Mouse (Mus musculus) E14TG2a.4 (cell line): ENCODE measurements around the gene Ift88.

ENCODE experiments used
- CTCF ChIP-seq: conservative IDR thresholded peaks from 2 replicates; pipeline ENCODE4 v1.5.1; 2014; ENCODE audit warnings: low read length
- NANOG ChIP-seq: IDR thresholded peaks from 2 replicates; pipeline ENCODE4 v1.6.1; 2014; ENCODE audit warnings: borderline replicate concordance, low read length, mixed read lengths

DNA sequence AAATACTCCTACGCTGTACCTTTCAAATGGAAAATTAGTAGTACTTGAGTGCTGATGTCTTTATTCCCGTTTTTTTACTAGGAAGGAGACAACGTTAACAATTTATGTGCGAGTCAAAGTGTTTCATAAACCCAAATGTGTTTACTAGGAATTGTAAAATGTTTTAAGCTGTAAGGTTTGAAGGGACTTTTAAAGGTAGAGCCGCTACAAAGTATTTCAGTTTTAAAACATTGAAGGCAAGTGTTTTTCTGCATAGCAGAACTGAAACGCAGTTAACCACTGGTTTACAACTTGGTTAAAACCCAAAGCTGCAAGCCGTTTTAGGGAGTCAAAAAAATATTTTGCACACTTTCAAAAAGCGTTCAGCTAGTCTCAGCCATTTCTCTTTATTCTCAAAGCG lies 99.9 kb downstream of the Ift88 start:
- no peak for TF ChIP-seq CTCF
- no peak for TF ChIP-seq NANOG
